Comparison of ENCODE assay signal across 24 mouse cellular contexts in genomic region chr9:54949465-54949864, GRCm38 (mm10). TPM values are rescaled to one million over a fixed set of nuclear protein-coding genes. Genes with fewer than 3 reads are reported as not detected.
A peak's percentile ranks its signal among the peaks of the same experiment; 100 is the strongest.
DNase-seq lines count a peak whose midpoint lies in the region; ATAC-seq and TF ChIP-seq lines count a peak whose summit lies in the region.
"Had no signal": no experiment of that assay in that cellular context is flagged by ENCODE, and none has a peak within 500 bp of the region (broad histone marks: within the 10 kb centered on the region; RNA-seq: fewer than 3 reads in every experiment).

No protein-coding gene starts in this region.

- H3K27ac ChIP-seq in lung, postnatal 0 days (ENCODE audit: low read length) = no peak overlapping the region
- no peak overlapping the region for H3K27ac ChIP-seq in ES-Bruce4 (ENCODE audit: insufficient read depth, low read length)
- H3K27ac ChIP-seq in limb, embryonic 10.5 days = 0 out of 2 replicates have a peak overlapping the region, but pooled peaks have one; percentile 91

- TF ChIP-seq EP300 in lung, postnatal 0 days (IDR thresholded peaks at IDR 0.05) = no peak
- TF ChIP-seq EP300 in ES-Bruce4 (IDR thresholded peaks at IDR 0.05; ENCODE audit: insufficient read depth, low read depth, low read length) = no peak

- 0 out of 2 replicates have a peak, but pooled peaks cover under 1% of the 10 kb centered on the region for H3K36me3 ChIP-seq in lung, postnatal 0 days (ENCODE audit: insufficient read depth, low read length)
- H3K36me3 ChIP-seq in ES-Bruce4 (ENCODE audit: control insufficient read depth, insufficient read depth, low read length, poor library complexity, severe bottlenecking) = peaks cover 21% of the 10 kb centered on the region
- peaks cover 25% of the 10 kb centered on the region for H3K36me3 ChIP-seq in limb, embryonic 10.5 days

- no peak overlapping the region for H3K4me3 ChIP-seq in lung, postnatal 0 days (ENCODE audit: low read depth, low read length)
- no peak overlapping the region for H3K4me3 ChIP-seq in ES-Bruce4 (ENCODE audit: low read depth, low read length)
- no peak overlapping the region for H3K4me3 ChIP-seq in limb, embryonic 10.5 days

- no peaks in the 10 kb centered on the region for H3K27me3 ChIP-seq in lung, postnatal 0 days (replicated peaks; ENCODE audit: insufficient read depth, low read length)
- H3K27me3 ChIP-seq in ES-Bruce4 (ENCODE audit: control insufficient read depth, insufficient read depth, low read length, poor library complexity, severe bottlenecking) = no peaks in the 10 kb centered on the region
- no peaks in the 10 kb centered on the region for H3K27me3 ChIP-seq in limb, embryonic 10.5 days (ENCODE audit: low read depth, poor library complexity, severe bottlenecking)
- H3K27me3 ChIP-seq: embryonic facial prominence, embryonic 15.5 days; heart, embryonic 15.5 days; hindbrain, embryonic 13.5 days; Patski had no signal

- no peak for ATAC-seq in lung, postnatal 0 days
- ATAC-seq: activated CD4-positive, CD25-positive, alpha-beta regulatory T cell, adult 4 months; Patski had no signal

- H3K9me3 ChIP-seq in lung, postnatal 0 days (ENCODE audit: low read length) = no peaks in the 10 kb centered on the region
- no peaks in the 10 kb centered on the region for H3K9me3 ChIP-seq in ES-Bruce4 (replicated peaks; ENCODE audit: control insufficient read depth, insufficient read depth, low read length, poor library complexity, severe bottlenecking)
- H3K9me3 ChIP-seq in limb, embryonic 10.5 days (replicated peaks) = no peaks in the 10 kb centered on the region
- H3K9me3 ChIP-seq: embryonic facial prominence, embryonic 15.5 days; forebrain, embryonic 10.5 days; heart, embryonic 15.5 days; hindbrain, embryonic 13.5 days had no signal

- TF ChIP-seq CTCF in lung, postnatal 0 days (IDR thresholded peaks at IDR 0.05) = no peak
- no peak for TF ChIP-seq CTCF in ES-Bruce4 (IDR thresholded peaks at IDR 0.05; ENCODE audit: low read depth, low read length)

- TF ChIP-seq POLR2A in ES-Bruce4 (IDR thresholded peaks at IDR 0.05; ENCODE audit: insufficient read depth, low read length) = no peak

- intact Hi-C loops in gastrocnemius, postnatal 36 days (cut with DNase I) = no loop called here

- DNase-seq in gastrocnemius, adult 8-10 months (ENCODE audit: low spot score in 2 of 2) = peak; percentile 7 to 12
- no peak for DNase-seq in gastrocnemius, postnatal 36 days
- peak; percentile 7 to 25 for DNase-seq in lung, adult 18-20 months
- no peak for DNase-seq in lung, postnatal 0 days (ENCODE audit: low spot score)
- DNase-seq in limb, embryonic 10.5 days (ENCODE audit: low spot score) = no peak
- no peak for DNase-seq in layer of hippocampus, postnatal 14 days (ENCODE audit: low spot score in 2 of 2)
- DNase-seq in spleen, adult 12 weeks (ENCODE audit: low spot score) = no peak
- DNase-seq: adrenal gland, postnatal 14 days; cerebellum, adult 18-20 months; cerebellum, postnatal 10 days; heart, postnatal 14 days; kidney, adult 11 months had no signal

- H3K4me2 ChIP-seq in lung, postnatal 0 days (replicated peaks; ENCODE audit: low read depth, low read length) = no peak overlapping the region

- no peak overlapping the region for H3K9ac ChIP-seq in lung, postnatal 0 days (replicated peaks; ENCODE audit: low read depth)
- peak overlapping the region; percentile 93; the same call in 1 of the 2 replicates for H3K9ac ChIP-seq in ES-Bruce4 (ENCODE audit: low read depth, poor library complexity, severe bottlenecking)
- H3K9ac ChIP-seq: embryonic facial prominence, embryonic 15.5 days had no signal

- peaks cover 7% of the 10 kb centered on the region; the same call in 1 of the 2 replicates for H3K4me1 ChIP-seq in lung, postnatal 0 days (ENCODE audit: insufficient read depth, low read depth, low read length)
- no peaks in the 10 kb centered on the region for H3K4me1 ChIP-seq in ES-Bruce4 (ENCODE audit: control insufficient read depth, insufficient read depth, low read length)
- peaks cover 9% of the 10 kb centered on the region for H3K4me1 ChIP-seq in limb, embryonic 10.5 days

RNA-seq across cellular contexts. Expression of gene Psma4, which starts 1.1 kb away (rescaled TPM):
- total RNA-seq in gastrocnemius, adult 8-10 months (2022) = 100 to 1,000 TPM; 114 to 129 (median 121) TPM
- 100 to 1,000 TPM; 111 to 117 TPM for total RNA-seq in gastrocnemius, postnatal 36 days (2021)
- polyA plus RNA-seq in lung, postnatal 0 days (2015; fragmentation: Nextera tagmentation; extraction: Ambion mirVana) = 176 and 181 TPM in 2 replicates
- polyA plus RNA-seq in ES-Bruce4 (2011; ENCODE audit: insufficient read depth, insufficient read length, low read depth, missing spikeins) = 300 and 320 TPM in 2 replicates
- 330 and 337 TPM in 2 replicates for polyA plus RNA-seq in limb, embryonic 10.5 days (2016; fragmentation: Nextera tagmentation; extraction: Ambion mirVana)
- total RNA-seq in layer of hippocampus, postnatal 14 days (2021) = 100 to 1,000 TPM; 137 to 138 TPM

RNA-seq across cellular contexts. Expression of gene AY074887, which starts 1.3 kb away (rescaled TPM):
- not detected for total RNA-seq in gastrocnemius, adult 8-10 months (2022)
- not detected for total RNA-seq in gastrocnemius, postnatal 36 days (2021)
- 0.74 and 0.75 TPM in 2 replicates for polyA plus RNA-seq in lung, postnatal 0 days (2015; fragmentation: Nextera tagmentation; extraction: Ambion mirVana)
- 6.2 and 7.7 TPM in 2 replicates for polyA plus RNA-seq in ES-Bruce4 (2011; ENCODE audit: insufficient read depth, insufficient read length, low read depth, missing spikeins)
- 1.0 and 1.1 TPM in 2 replicates for polyA plus RNA-seq in limb, embryonic 10.5 days (2016; fragmentation: Nextera tagmentation; extraction: Ambion mirVana)
- total RNA-seq in layer of hippocampus, postnatal 14 days (2021) = not detected
- total RNA-seq: adrenal gland, adult 18-20 months; adrenal gland, postnatal 14 days; heart, postnatal 14 days; hindbrain, postnatal 0 days; MEL had no signal
- polyA plus RNA-seq: activated CD4-positive, CD25-positive, alpha-beta regulatory T cell, adult 4 months; erythroblast, embryonic 14.5 days had no signal

RNA-seq across cellular contexts. Expression of gene Chrna5, which starts 31.2 kb away (rescaled TPM):
- total RNA-seq in gastrocnemius, adult 8-10 months (2022) = under 1 TPM in 1 of 4 experiments, not detected in 3; 0.11 TPM
- not detected for total RNA-seq in gastrocnemius, postnatal 36 days (2021)
- 0.05 TPM in 1 of 2 replicates, not detected in the other for polyA plus RNA-seq in lung, postnatal 0 days (2015; fragmentation: Nextera tagmentation; extraction: Ambion mirVana)
- 0.55 and 1.2 TPM in 2 replicates for polyA plus RNA-seq in ES-Bruce4 (2011; ENCODE audit: insufficient read depth, insufficient read length, low read depth, missing spikeins)
- polyA plus RNA-seq in limb, embryonic 10.5 days (2016; fragmentation: Nextera tagmentation; extraction: Ambion mirVana) = 0.23 and 0.45 TPM in 2 replicates
- total RNA-seq in layer of hippocampus, postnatal 14 days (2021) = 10 to 100 TPM in 1 of 2 experiments, 1 to 10 TPM in 1; 8.6 to 10.6 TPM
- total RNA-seq: heart, postnatal 14 days; hematopoietic stem cell, adult 5-6 weeks; MEL had no signal
- polyA plus RNA-seq: activated CD4-positive, CD25-positive, alpha-beta regulatory T cell, adult 4 months; erythroblast, embryonic 14.5 days had no signal

RNA-seq across cellular contexts. Expression of gene Hykk, which starts 32.4 kb away (rescaled TPM):
- total RNA-seq in gastrocnemius, adult 8-10 months (2022) = under 1 TPM; 0.53 to 0.73 (median 0.57) TPM
- under 1 TPM; 0.74 to 0.79 TPM for total RNA-seq in gastrocnemius, postnatal 36 days (2021)
- polyA plus RNA-seq in lung, postnatal 0 days (2015; fragmentation: Nextera tagmentation; extraction: Ambion mirVana) = 3.1 and 3.7 TPM in 2 replicates
- polyA plus RNA-seq in ES-Bruce4 (2011; ENCODE audit: insufficient read depth, insufficient read length, low read depth, missing spikeins) = 5.2 and 5.5 TPM in 2 replicates
- 2.9 and 4.8 TPM in 2 replicates for polyA plus RNA-seq in limb, embryonic 10.5 days (2016; fragmentation: Nextera tagmentation; extraction: Ambion mirVana)
- total RNA-seq in layer of hippocampus, postnatal 14 days (2021) = 1 to 10 TPM; 2.1 to 2.8 TPM
- total RNA-seq: MEL had no signal

Comparison
In these comparisons a context has a peak if more than half of its experiments do, and no peak if none do; other contexts are left out.
1. DNase-seq: peak in gastrocnemius, adult 8-10 months (2 of 2) and lung, adult 18-20 months (2 of 2); none in gastrocnemius, postnatal 36 days (0 of 2), lung, postnatal 0 days (single experiment), limb, embryonic 10.5 days (single experiment), layer of hippocampus, postnatal 14 days (0 of 2) and spleen, adult 12 weeks (single experiment).
2. RNA of gene Chrna5, which starts 31.2 kb away (total RNA-seq): 8.6 to 10.6 TPM in layer of hippocampus, postnatal 14 days; 0.11 TPM in gastrocnemius, adult 8-10 months and not detected in gastrocnemius, postnatal 36 days; every median in the first group is over 4 times any median in the second.